Mouse (Mus musculus): Measurements from ENCODE around the gene Gm3633. TPM values are rescaled to one million over a fixed set of nuclear protein-coding genes. Genes with fewer than 3 reads are reported as not detected.
"Not testable (repeated sequence)": the region's sequence is repeated elsewhere in the genome, so short reads cannot be mapped to it uniquely, and the experiment has no call there.

Gm3633 gene
- not detected for total RNA-seq (2021)
- long read RNA-seq, experiment 1 = 0 reads
- long read RNA-seq, experiment 2 = 0 reads

DNA sequence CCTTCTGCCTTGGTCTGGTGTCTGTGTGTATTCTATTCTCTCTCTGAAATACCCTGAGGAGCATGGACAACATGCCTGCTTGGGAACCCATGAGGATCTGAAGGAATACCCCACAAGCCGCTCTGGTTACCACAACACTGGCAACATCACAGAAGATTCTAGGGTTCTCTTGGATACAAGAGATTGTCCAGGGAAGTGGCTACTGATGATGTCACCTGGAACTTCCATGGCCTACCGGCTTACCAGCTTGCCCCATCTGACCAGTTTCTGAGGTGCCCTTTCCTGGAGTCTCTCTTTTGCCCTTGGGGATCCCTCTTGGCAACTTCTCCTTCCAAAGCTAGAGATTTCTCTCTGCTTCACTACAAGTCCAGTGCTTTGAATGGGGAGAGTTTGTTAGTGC, at the start of gene Gm3633:
Gene Gm3633 (minus strand): TSS at position 101 of the 400 bp plus-strand sequence.
- DNase-seq (ENCODE audit: low spot score in 2 of 2) = not testable (repeated sequence)

DNA sequence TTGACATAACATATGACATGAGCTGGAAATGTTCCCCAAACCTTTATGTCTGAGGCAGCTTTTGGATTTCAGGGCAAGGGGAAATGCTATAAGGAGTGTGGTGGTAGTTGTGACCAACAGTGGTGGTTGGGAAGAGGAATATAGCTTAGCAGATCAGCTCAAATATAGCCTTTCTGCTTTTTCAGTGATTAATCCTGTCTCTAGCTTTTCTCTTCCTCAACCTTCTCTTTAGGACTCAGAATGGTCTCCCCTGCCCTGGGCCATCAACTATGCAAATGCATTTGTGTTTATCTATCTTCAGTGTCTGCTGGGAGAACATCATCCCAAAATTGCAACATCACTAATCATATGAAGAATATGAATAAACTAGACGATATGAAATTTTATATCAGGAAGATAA, 13.9 kb upstream of the Gm3633 start, which contains the start of gene Gm10378:
Gene Gm10378 (plus strand): TSS at position 301 of the 400 bp plus-strand sequence.
- not testable (repeated sequence) for DNase-seq (ENCODE audit: low spot score in 2 of 2)

DNA sequence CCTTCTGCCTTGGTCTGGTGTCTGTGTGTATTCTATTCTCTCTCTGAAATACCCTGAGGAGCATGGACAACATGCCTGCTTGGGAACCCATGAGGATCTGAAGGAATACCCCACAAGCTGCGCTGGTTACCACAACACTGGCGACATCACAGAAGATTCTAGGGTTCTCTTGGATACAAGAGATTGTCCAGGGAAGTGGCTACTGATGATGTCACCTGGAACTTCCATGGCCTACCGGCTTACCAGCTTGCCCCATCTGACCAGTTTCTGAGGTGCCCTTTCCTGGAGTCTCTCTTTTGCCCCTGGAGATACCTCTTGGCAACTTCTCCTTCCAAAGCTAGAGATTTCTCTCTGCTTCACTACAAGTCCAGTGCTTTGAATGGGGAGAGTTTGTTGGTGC, 41.9 kb downstream of the Gm3633 start, which contains the start of gene Gm17124:
Gene Gm17124 (minus strand): TSS at position 101 of the 400 bp plus-strand sequence.
- DNase-seq (ENCODE audit: low spot score in 2 of 2) = not testable (repeated sequence)

Small RNAs within 50 kb of the gene (microRNA-seq; reads per million reads assigned to microRNA genes)
- gene Gm23620 (0 reads per million in 2 experiments), gene Gm25228 (0 reads per million in 2 experiments)

Other genes starting within 250 kb of the Gm3633 start
- gene Gm8005, start 202.2 kb downstream of the Gm3633 start, total RNA-seq (2021) = not detected
- not detected for gene Gm8011, start 178.0 kb downstream of the Gm3633 start, total RNA-seq (2021)
- not detected for gene Gm8020, start 139.6 kb downstream of the Gm3633 start, total RNA-seq (2021)
- not detected for gene Gm8024, start 117.6 kb downstream of the Gm3633 start, total RNA-seq (2021)
- gene Gm17124, start 42.0 kb downstream of the Gm3633 start, total RNA-seq (2021) = not detected
- gene Gm10378, start 14.0 kb upstream of the Gm3633 start, total RNA-seq (2021) = not detected
- gene Gm3015, start 126.9 kb upstream of the Gm3633 start, total RNA-seq (2021) = not detected
- gene Gm10377, start 156.1 kb upstream of the Gm3633 start, total RNA-seq (2021) = not detected
- not detected for gene Gm21977, start 211.6 kb upstream of the Gm3633 start, total RNA-seq (2021)

Data from layer of hippocampus, postnatal 14 days (tissue).